Mouse (Mus musculus) MEL (cell line): ENCODE results near the gene Itpkc. TPM values are rescaled to one million over a fixed set of nuclear protein-coding genes. Genes with fewer than 3 reads are reported as not detected.

Source experiments
- DNase-seq: peaks from one replicate; pipeline ENCODE4 v3.0.0; 2011; ENCODE audit warnings: low read depth, low spot score
- H3K27ac ChIP-seq: 2 replicates; pipeline ENCODE4 v1.5.1; 2012; ENCODE audit warnings: low read depth, mild to moderate bottlenecking, control low read depth, low read length, moderate library complexity; ENCODE audit not compliant: control insufficient read depth
- H3K27me3 ChIP-seq, 2 experiments: fragments of 150-350 bp in 1 of 2; sonication (generic) in 1 of 2; 2 replicates each; pipeline ENCODE4 v1.6.1; 2012; ENCODE audit warnings: low read length in 2 of 2, mild to moderate bottlenecking in 2 of 2, improper control_type of control experiment in 1 of 2, moderate library complexity in 1 of 2; ENCODE audit not compliant: insufficient read depth in 2 of 2, control insufficient read depth in 1 of 2
- H3K36me3 ChIP-seq, 2 experiments: 2 replicates each; pipeline ENCODE4 v1.6.1; 2012 to 2014; ENCODE audit warnings: low read length in 2 of 2, improper control_type of control experiment in 1 of 2, inconsistent platforms in 1 of 2, mild to moderate bottlenecking in 1 of 2; ENCODE audit not compliant: insufficient read depth in 2 of 2, control insufficient read depth in 1 of 2
- H3K4me1 ChIP-seq, 2 experiments: fragments of 150-350 bp in 1 of 2; sonication (generic) in 1 of 2; 2 replicates each; pipeline ENCODE4 v1.6.1; 2012; ENCODE audit warnings: low read length in 2 of 2, improper control_type of control experiment in 1 of 2, mild to moderate bottlenecking in 1 of 2; ENCODE audit not compliant: insufficient read depth in 2 of 2, control insufficient read depth in 1 of 2
- H3K4me3 ChIP-seq, 2 experiments: fragments of 150-350 bp in 1 of 2; sonication (generic) in 1 of 2; 2 replicates each; pipeline ENCODE4 v1.5.1; 2012; ENCODE audit warnings: low read depth in 2 of 2, low read length in 2 of 2, mild to moderate bottlenecking in 2 of 2, moderate library complexity in 2 of 2, control low read depth in 1 of 2, improper control_type of control experiment in 1 of 2; ENCODE audit not compliant: control insufficient read depth in 1 of 2, insufficient read depth in 1 of 2
- H3K79me2 ChIP-seq: 2 replicates; pipeline ENCODE4 v1.6.1; 2012; ENCODE audit warnings: mild to moderate bottlenecking, low read length, moderate library complexity; ENCODE audit not compliant: control insufficient read depth, poor library complexity, insufficient read depth
- H3K9ac ChIP-seq: 2 replicates; pipeline ENCODE4 v1.6.1; 2012; ENCODE audit warnings: low read depth, mild to moderate bottlenecking, control low read depth, low read length, moderate library complexity; ENCODE audit not compliant: control insufficient read depth, poor library complexity, severe bottlenecking
- H3K9me3 ChIP-seq: fragments of 150-350 bp; sonication (generic); replicated peaks from 2 replicates; pipeline ENCODE4 v1.6.1; 2012; ENCODE audit warnings: mild to moderate bottlenecking, low read length, improper control_type of control experiment, moderate library complexity; ENCODE audit not compliant: insufficient read depth
- BHLHE40 ChIP-seq: IDR thresholded peaks from 2 replicates; pipeline ENCODE4 v1.6.1; 2012; ENCODE audit warnings: low read depth, mild to moderate bottlenecking, inconsistent platforms, low read length, improper control_type of control experiment, borderline replicate concordance
- CHD1 ChIP-seq: IDR thresholded peaks from 2 replicates; pipeline ENCODE4 v1.6.1; 2012; ENCODE audit warnings: low read depth, mild to moderate bottlenecking, inconsistent platforms, low read length, improper control_type of control experiment
- CHD2 ChIP-seq: IDR thresholded peaks from 2 replicates; pipeline ENCODE4 v1.6.1; 2011; ENCODE audit warnings: low read length, improper control_type of control experiment
- CTCF ChIP-seq, 3 experiments: IDR thresholded peaks in 2 of 3; conservative IDR thresholded peaks in 1 of 3; 2 replicates each; pipeline ENCODE4 v1.5.1; 2011 to 2012; ENCODE audit warnings: low read length in 3 of 3, low read depth in 2 of 3, mild to moderate bottlenecking in 2 of 3, improper control_type of control experiment in 1 of 3, inconsistent platforms in 1 of 3, mixed read lengths in 1 of 3, moderate library complexity in 1 of 3; ENCODE audit not compliant: control insufficient read depth in 1 of 3, insufficient read depth in 1 of 3, poor library complexity in 1 of 3, severe bottlenecking in 1 of 3
- E2F4 ChIP-seq: IDR thresholded peaks from 2 replicates; pipeline ENCODE4 v1.6.1; 2011; ENCODE audit warnings: low read depth, low read length, improper control_type of control experiment, borderline replicate concordance
- ELF1 ChIP-seq: IDR thresholded peaks from 2 replicates; pipeline ENCODE4 v1.6.1; 2014; ENCODE audit warnings: low read depth, mild to moderate bottlenecking, inconsistent platforms, low read length, improper control_type of control experiment, moderate library complexity
- EP300 ChIP-seq, 2 experiments: IDR thresholded peaks; 2 replicates each; pipeline ENCODE4 v1.6.1; 2011; ENCODE audit warnings: improper control_type of control experiment in 2 of 2, low read length in 2 of 2, low read depth in 1 of 2, mild to moderate bottlenecking in 1 of 2
- ETS1 ChIP-seq: IDR thresholded peaks from 2 replicates; pipeline ENCODE4 v1.6.1; 2012; ENCODE audit warnings: low read depth, mild to moderate bottlenecking, inconsistent platforms, low read length, improper control_type of control experiment, moderate library complexity
- GABPA ChIP-seq: IDR thresholded peaks from 2 replicates; pipeline ENCODE4 v1.6.1; 2012; ENCODE audit warnings: low read depth, mild to moderate bottlenecking, inconsistent platforms, low read length, improper control_type of control experiment, moderate library complexity
- GATA1 ChIP-seq: IDR thresholded peaks from 2 replicates; pipeline ENCODE4 v1.6.1; 2011; ENCODE audit warnings: low read depth, low read length, improper control_type of control experiment
- HCFC1 ChIP-seq: IDR thresholded peaks from 2 replicates; pipeline ENCODE4 v1.6.1; 2012; ENCODE audit warnings: low read depth, mild to moderate bottlenecking, inconsistent platforms, low read length, improper control_type of control experiment, moderate library complexity
- JUND ChIP-seq: IDR thresholded peaks from 2 replicates; pipeline ENCODE4 v1.6.1; 2011; ENCODE audit warnings: low read depth, mild to moderate bottlenecking, improper control_type of control experiment, low read length
- MAX ChIP-seq: IDR thresholded peaks from 2 replicates; pipeline ENCODE4 v1.6.1; 2011; ENCODE audit warnings: low read length, improper control_type of control experiment
- MAZ ChIP-seq: IDR thresholded peaks from 2 replicates; pipeline ENCODE4 v1.6.1; 2012; ENCODE audit warnings: low read depth, mild to moderate bottlenecking, inconsistent platforms, low read length, improper control_type of control experiment
- MEF2A ChIP-seq: IDR thresholded peaks from 2 replicates; pipeline ENCODE4 v1.6.1; 2014; ENCODE audit warnings: low read depth, mild to moderate bottlenecking, inconsistent platforms, low read length, improper control_type of control experiment; ENCODE audit not compliant: poor library complexity, insufficient replicate concordance, severe bottlenecking; ENCODE audit errors: extremely low read depth
- MXI1 ChIP-seq: IDR thresholded peaks from 2 replicates; pipeline ENCODE4 v1.6.1; 2011; ENCODE audit warnings: mild to moderate bottlenecking, low read depth, low read length, improper control_type of control experiment
- MYB ChIP-seq: IDR thresholded peaks from 2 replicates; pipeline ENCODE4 v1.6.1; 2011; ENCODE audit warnings: mild to moderate bottlenecking, low read depth, low read length, improper control_type of control experiment
- MYC ChIP-seq: IDR thresholded peaks from 2 replicates; pipeline ENCODE4 v1.6.1; 2011; ENCODE audit warnings: low read depth, mild to moderate bottlenecking, low read length, improper control_type of control experiment, moderate library complexity
- NELFE ChIP-seq: IDR thresholded peaks from 2 replicates; pipeline ENCODE4 v1.6.1; 2011; ENCODE audit warnings: low read depth, low read length, improper control_type of control experiment
- NRF1 ChIP-seq: IDR thresholded peaks from 2 replicates; pipeline ENCODE4 v1.6.1; 2014; ENCODE audit warnings: low read depth, mild to moderate bottlenecking, inconsistent platforms, low read length, improper control_type of control experiment, moderate library complexity; ENCODE audit not compliant: poor library complexity, insufficient read depth, severe bottlenecking
- POLR2AphosphoS2 ChIP-seq: IDR thresholded peaks from 2 replicates; pipeline ENCODE4 v1.6.1; 2011; ENCODE audit warnings: low read length, improper control_type of control experiment
- POLR2AphosphoS5 ChIP-seq: IDR thresholded peaks from 2 replicates; pipeline ENCODE4 v1.6.1; 2012; ENCODE audit warnings: low read depth, borderline replicate concordance, mild to moderate bottlenecking, inconsistent platforms, low read length, moderate library complexity, mixed read lengths
- RAD21 ChIP-seq: IDR thresholded peaks from 2 replicates; pipeline ENCODE4 v1.6.1; 2011; ENCODE audit warnings: mild to moderate bottlenecking, low read depth, low read length, improper control_type of control experiment
- RCOR1 ChIP-seq: IDR thresholded peaks from 2 replicates; pipeline ENCODE4 v1.6.1; 2012; ENCODE audit warnings: low read depth, mild to moderate bottlenecking, inconsistent platforms, low read length, improper control_type of control experiment
- SIN3A ChIP-seq: IDR thresholded peaks from 2 replicates; pipeline ENCODE4 v1.6.1; 2012; ENCODE audit warnings: low read length, improper control_type of control experiment, inconsistent platforms
- SMC3 ChIP-seq: IDR thresholded peaks from 2 replicates; pipeline ENCODE4 v1.6.1; 2011; ENCODE audit warnings: low read depth, low read length, improper control_type of control experiment
- TAL1 ChIP-seq: IDR thresholded peaks from 2 replicates; pipeline ENCODE4 v1.6.1; 2012; ENCODE audit warnings: mild to moderate bottlenecking, inconsistent platforms, low read length, moderate library complexity, mixed read lengths
- TBP ChIP-seq: IDR thresholded peaks from 2 replicates; pipeline ENCODE4 v1.8.0; 2011; ENCODE audit warnings: low read depth, low read length, improper control_type of control experiment
- TCF12 ChIP-seq: IDR thresholded peaks from 2 replicates; pipeline ENCODE4 v1.6.1; 2014; ENCODE audit warnings: low read depth, mild to moderate bottlenecking, inconsistent platforms, low read length, improper control_type of control experiment, moderate library complexity
- UBTF ChIP-seq: IDR thresholded peaks from 2 replicates; pipeline ENCODE4 v1.6.1; 2012; ENCODE audit warnings: low read depth, mild to moderate bottlenecking, inconsistent platforms, low read length, improper control_type of control experiment, moderate library complexity, borderline replicate concordance; ENCODE audit not compliant: insufficient read depth
- USF1 ChIP-seq: IDR thresholded peaks from 2 replicates; pipeline ENCODE4 v1.6.1; 2014; ENCODE audit warnings: low read depth, mild to moderate bottlenecking, inconsistent platforms, low read length, improper control_type of control experiment, moderate library complexity
- USF2 ChIP-seq, 2 experiments: IDR thresholded peaks; 2 replicates each; pipeline ENCODE4 v1.6.1; 2011 to 2012; ENCODE audit warnings: improper control_type of control experiment in 2 of 2, low read length in 2 of 2, borderline replicate concordance in 1 of 2, inconsistent platforms in 1 of 2, low read depth in 1 of 2, mild to moderate bottlenecking in 1 of 2; ENCODE audit not compliant: insufficient read depth in 1 of 2
- ZC3H11A ChIP-seq: IDR thresholded peaks from 2 replicates; pipeline ENCODE4 v1.6.1; 2012; ENCODE audit warnings: low read depth, mild to moderate bottlenecking, inconsistent platforms, low read length, improper control_type of control experiment
- ZKSCAN1 ChIP-seq: IDR thresholded peaks from 2 replicates; pipeline ENCODE4 v1.6.1; 2012; ENCODE audit warnings: low read depth, mild to moderate bottlenecking, inconsistent platforms, low read length, improper control_type of control experiment, moderate library complexity
- ZMIZ1 ChIP-seq: IDR thresholded peaks from 2 replicates; pipeline ENCODE4 v1.6.1; 2012; ENCODE audit warnings: low read depth, mild to moderate bottlenecking, inconsistent platforms, low read length, improper control_type of control experiment, moderate library complexity
- ZNF384 ChIP-seq: IDR thresholded peaks from 2 replicates; pipeline ENCODE4 v1.6.1; 2012; ENCODE audit warnings: low read depth, mild to moderate bottlenecking, inconsistent platforms, low read length, improper control_type of control experiment
- polyA plus RNA-seq, 2 experiments: library from polyadenylated mRNA; stranded (reverse) in 1 of 2; unstranded in 1 of 2; fragments of >175 nt in 1 of 2; fragments of >200 nt in 1 of 2; gene quantifications; 2 replicates each; pipeline versions ENCODE4 v1.2.1 to v1.2.4; 2012; ENCODE audit warnings: low replicate concordance in 2 of 2, low read depth in 1 of 2; ENCODE audit not compliant: insufficient read length in 2 of 2, insufficient read depth in 1 of 2, missing spikeins in 1 of 2
- total RNA-seq: library from RNA; depleted of rRNA; stranded (reverse); fragments of 300-350 nt; gene quantifications from 2 replicates; pipeline ENCODE4 v1.2.3, GENCODE M21; 2012

The Itpkc gene
- total and polyA plus RNA-seq, 3 experiments: 6.3 to 6.8 TPM; not detected in 1

- TF ChIP-seq MEF2A (no peak), ZC3H11A (peak; percentile 23; the same call in 1 of the 2 replicates), SMC3 (peak; percentile 58), TCF12 (no peak), EP300 (IDR thresholded peaks at IDR 0.05; ENCODE audit: low read depth in 1 of 2, low read length in 2 of 2) (no peak), POLR2AphosphoS2 (no peak), CHD2 (no peak), ZMIZ1 (no peak), BHLHE40 (no peak), ZKSCAN1 (no peak), GABPA (no peak), E2F4 (no peak), TAL1 (no peak), NRF1 (no peak), ZNF384 (no peak), MAZ (no peak), CTCF (IDR thresholded peaks at IDR 0.05 in 2 of 3, conservative IDR thresholded peaks at IDR 0.05 in 1 of 3; ENCODE audit: control insufficient read depth in 1 of 3, insufficient read depth in 1 of 3, low read depth in 2 of 3, low read length in 3 of 3, poor library complexity in 1 of 3, severe bottlenecking in 1 of 3) (peak; percentile 38 to 60 (median 42)), MYC (no peak), MYB (no peak), POLR2AphosphoS5 (no peak), USF1 (no peak), RCOR1 (no peak), USF2 (IDR thresholded peaks at IDR 0.05; ENCODE audit: borderline replicate concordance in 1 of 2, insufficient read depth in 1 of 2, low read depth in 1 of 2, low read length in 2 of 2) (no peak), TBP (no peak), UBTF (no peak), SIN3A (no peak), MAX (no peak), ELF1 (no peak), MXI1 (no peak), ETS1 (no peak), JUND (no peak), GATA1 (no peak), RAD21 (peak; percentile 38), HCFC1 (no peak), NELFE (no peak), CHD1 (no peak)
Measured at GRCm38 (mm10) chr7:27249146-27249545, 20.7 kb upstream of the Itpkc start.

More at GRCm38 (mm10) chr7:27249146-27249545, 20.7 kb upstream of the Itpkc start:
- DNase-seq: peak; percentile 73
- Histone ChIP-seq H3K9ac (no peak overlapping the region), H3K4me1 (peaks cover 2 to 11% of the 10 kb centered on the region in 2 experiments), H3K27ac (no peak overlapping the region), H3K4me3 (no peak overlapping the region), H3K27me3 (no peaks in the 10 kb centered on the region), H3K9me3 (no peaks in the 10 kb centered on the region), H3K36me3 (peaks cover 0 to 9% of the 10 kb centered on the region in 2 experiments; a peak in 2 of 4 replicates), H3K79me2 (no peaks in the 10 kb centered on the region)
